7 mouse cellular contexts compared by ENCODE assay signal in the genomic region with DNA sequence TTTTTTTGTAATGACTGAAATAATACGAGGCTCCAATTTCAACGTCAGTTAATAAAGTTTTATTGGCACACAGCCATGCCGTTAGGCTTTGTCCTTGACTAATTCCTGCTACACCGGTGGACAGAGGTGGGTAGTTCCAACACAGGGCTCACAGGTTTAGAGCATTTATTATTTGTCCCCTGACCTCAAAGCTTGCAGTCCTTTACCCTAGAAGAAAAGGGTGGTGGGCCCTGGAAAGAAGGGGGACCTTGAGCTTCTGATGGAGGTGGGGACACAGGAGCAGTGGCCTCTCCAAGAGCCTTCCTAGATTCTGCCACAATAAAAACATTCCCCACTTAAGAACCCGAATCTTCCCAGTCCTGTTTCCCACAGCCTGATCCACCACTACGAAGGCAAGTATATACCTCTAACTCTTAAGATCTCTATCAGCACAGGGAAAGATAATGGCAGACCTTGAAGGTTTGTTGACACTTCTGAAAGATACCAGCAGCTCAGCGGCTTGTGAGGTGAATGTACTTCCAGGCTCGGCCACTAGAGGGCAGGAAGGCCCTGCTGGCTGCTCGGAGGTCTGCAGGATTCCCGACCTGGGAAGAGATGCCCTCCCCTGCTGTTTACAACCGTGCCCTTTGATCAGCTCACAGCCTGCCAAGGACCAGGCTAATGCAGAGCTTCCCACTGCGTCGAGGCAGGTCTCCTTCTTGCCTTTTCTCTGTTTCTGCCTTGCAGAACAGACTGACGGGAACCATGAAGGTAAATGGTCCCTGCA. TPM values are rescaled to one million over a fixed set of nuclear protein-coding genes. Genes with fewer than 3 reads are reported as not detected.
DNase-seq lines count a peak whose midpoint lies in the region; ATAC-seq and TF ChIP-seq lines count a peak whose summit lies in the region.

No protein-coding gene starts in this region.

- ATAC-seq in granulocyte monocyte progenitor cell, adult 5-6 weeks (replicated peaks; ENCODE audit: poor library complexity, severe bottlenecking): peak; percentile 78
- ATAC-seq in limb, embryonic 11.5 days (ENCODE audit: insufficient number of reproducible peaks, low FRiP score, low TSS enrichment, low read depth): peak; percentile 40; the same call in 1 of the 2 replicates
- ATAC-seq in midbrain, postnatal 0 days (ENCODE audit: low FRiP score): peak; percentile 85

- peaks cover 14% of the 10 kb centered on the region for H3K4me1 ChIP-seq in limb, embryonic 11.5 days (ENCODE audit: control insufficient read depth, insufficient read depth, low read length)
- H3K4me1 ChIP-seq in midbrain, postnatal 0 days (ENCODE audit: insufficient read depth, low read length): peaks cover 7% of the 10 kb centered on the region; the same call in 1 of the 2 replicates

- H3K9me3 ChIP-seq in limb, embryonic 11.5 days (ENCODE audit: control insufficient read depth, low read length): no peaks in the 10 kb centered on the region
- no peaks in the 10 kb centered on the region for H3K9me3 ChIP-seq in midbrain, postnatal 0 days (ENCODE audit: low read length)

- DNase-seq in adrenal gland, postnatal 10 days: peak; percentile 93
- DNase-seq in embryo, embryonic 11 days: peak; percentile 89
- DNase-seq in kidney, adult 18-20 months: peak; percentile 92
- peak; percentile 96 for DNase-seq in limb, embryonic 11.5 days (ENCODE audit: low spot score)
- DNase-seq in midbrain, postnatal 0 days (ENCODE audit: low spot score): peak; percentile 90
- DNase-seq in spleen, postnatal 14 days (ENCODE audit: low spot score in 2 of 2): peak; percentile 53 to 75

- H3K4me3 ChIP-seq in limb, embryonic 11.5 days (ENCODE audit: low read depth, low read length): 0 out of 2 replicates have a peak overlapping the region, but pooled peaks have one; percentile 6
- H3K4me3 ChIP-seq in midbrain, postnatal 0 days (ENCODE audit: low read depth, low read length): no peak overlapping the region

- 20% methylated on average over 14 of the region's 14 CpGs for WGBS in limb, embryonic 11.5 days
- WGBS in midbrain, postnatal 0 days: 22% methylated on average over 14 of the region's 14 CpGs

- H3K27me3 ChIP-seq in limb, embryonic 11.5 days (ENCODE audit: control insufficient read depth, insufficient read depth, low read length): peaks cover 7% of the 10 kb centered on the region; the same call in 1 of the 2 replicates
- H3K27me3 ChIP-seq in midbrain, postnatal 0 days (ENCODE audit: insufficient read depth, low read length): no peaks in the 10 kb centered on the region

- peak; percentile 99 for TF ChIP-seq CTCF in midbrain, postnatal 0 days (IDR thresholded peaks at IDR 0.05)

- H3K36me3 ChIP-seq in limb, embryonic 11.5 days (ENCODE audit: control insufficient read depth, insufficient read depth, low read length): no peaks in the 10 kb centered on the region
- no peaks in the 10 kb centered on the region for H3K36me3 ChIP-seq in midbrain, postnatal 0 days (ENCODE audit: insufficient read depth, low read length)

- no peak overlapping the region for H3K9ac ChIP-seq in limb, embryonic 11.5 days (ENCODE audit: low read length)
- no peak overlapping the region for H3K9ac ChIP-seq in midbrain, postnatal 0 days (replicated peaks; ENCODE audit: low read length, poor library complexity, severe bottlenecking)

- H3K4me2 ChIP-seq in limb, embryonic 11.5 days (ENCODE audit: low read depth, severe bottlenecking): peak overlapping the region; percentile 24; the same call in 1 of the 2 replicates
- H3K4me2 ChIP-seq in midbrain, postnatal 0 days (ENCODE audit: low read depth, low read length, poor library complexity, severe bottlenecking): peak overlapping the region; percentile 18

- H3K27ac ChIP-seq in limb, embryonic 11.5 days (replicated peaks; ENCODE audit: low read depth, low read length): no peak overlapping the region
- 0 out of 2 replicates have a peak overlapping the region, but pooled peaks have one; percentile 21 for H3K27ac ChIP-seq in midbrain, postnatal 0 days (ENCODE audit: low read depth, low read length)

RNA-seq across cellular contexts. Expression of a gene that starts 17.7 kb away (rescaled TPM):
- 10 to 100 TPM; 14.6 TPM for total RNA-seq in adrenal gland, postnatal 10 days (2021)
- total RNA-seq in granulocyte monocyte progenitor cell, adult 5-6 weeks (2014; fragmentation: Nextera tagmentation): 4.0 and 6.5 TPM in 2 replicates
- 0.36 and 0.43 TPM in 2 replicates for total RNA-seq in granulocyte monocyte progenitor cell, adult 5-6 weeks (2017)
- polyA plus RNA-seq in limb, embryonic 11.5 days (2014; fragmentation: Nextera tagmentation; extraction: Ambion mirVana): 3.7 and 3.9 TPM in 2 replicates
- 3.5 and 7.2 TPM in 2 replicates for total RNA-seq in midbrain, postnatal 0 days (2014; rRNA removed)
- polyA plus RNA-seq in midbrain, postnatal 0 days (2015; fragmentation: Nextera tagmentation; extraction: Ambion mirVana): 2.4 and 3.1 TPM in 2 replicates

RNA-seq across cellular contexts. Expression of a gene that starts 34.0 kb away (rescaled TPM):
- under 1 TPM; 0.27 to 0.36 TPM for total RNA-seq in adrenal gland, postnatal 10 days (2021)
- total RNA-seq in granulocyte monocyte progenitor cell, adult 5-6 weeks (2014; fragmentation: Nextera tagmentation): not detected in 2 replicates
- total RNA-seq in granulocyte monocyte progenitor cell, adult 5-6 weeks (2017): not detected in 2 replicates
- 1.2 and 1.5 TPM in 2 replicates for polyA plus RNA-seq in limb, embryonic 11.5 days (2014; fragmentation: Nextera tagmentation; extraction: Ambion mirVana)
- 9.3 and 12.6 TPM in 2 replicates for total RNA-seq in midbrain, postnatal 0 days (2014; rRNA removed)
- 11.3 and 12.6 TPM in 2 replicates for polyA plus RNA-seq in midbrain, postnatal 0 days (2015; fragmentation: Nextera tagmentation; extraction: Ambion mirVana)

RNA-seq across cellular contexts. Expression of a gene that starts 34.1 kb away (rescaled TPM):
- total RNA-seq in adrenal gland, postnatal 10 days (2021): under 1 TPM in 1 of 2 experiments, not detected in 1; 0.15 TPM
- total RNA-seq in granulocyte monocyte progenitor cell, adult 5-6 weeks (2014; fragmentation: Nextera tagmentation): not detected in 2 replicates
- not detected in 2 replicates for total RNA-seq in granulocyte monocyte progenitor cell, adult 5-6 weeks (2017)
- polyA plus RNA-seq in limb, embryonic 11.5 days (2014; fragmentation: Nextera tagmentation; extraction: Ambion mirVana): 0.87 and 1.1 TPM in 2 replicates
- total RNA-seq in midbrain, postnatal 0 days (2014; rRNA removed): 3.9 and 6.9 TPM in 2 replicates
- polyA plus RNA-seq in midbrain, postnatal 0 days (2015; fragmentation: Nextera tagmentation; extraction: Ambion mirVana): 0.50 and 0.54 TPM in 2 replicates
